Mouse (Mus musculus): ENCODE data around the gene Papolg. TPM values are rescaled to one million over a fixed set of nuclear protein-coding genes. Genes with fewer than 3 reads are reported as not detected.
"Not testable (repeated sequence)": the region's sequence is repeated elsewhere in the genome, so short reads cannot be mapped to it uniquely, and the experiment has no call there.

Gene Papolg
- 19.1 and 21.7 TPM in 2 replicates for polyA plus RNA-seq (2016; fragmentation: Nextera tagmentation; extraction: Ambion mirVana)

GRCm38 (mm10) chr11:23895060-23895426 lies at the start of gene Papolg:
Papolg (minus strand) TSS chr11:23895253.
- Histone ChIP-seq H3K4me3 (peak within 1 kb of the TSS; percentile 99), H3K27me3 (ENCODE audit: poor library complexity, severe bottlenecking) (peaks cover 7% of the 10 kb centered on the region), H3K9me3 (no peaks in the 10 kb centered on the region), H3K36me3 (replicated peaks) (peaks cover 21% of the 10 kb centered on the region), H3K27ac (peak within 1 kb of the TSS; percentile 94), H3K4me1 (peaks cover 15% of the 10 kb centered on the region)
- under 1% methylated on average over 21 of the region's 21 CpGs for WGBS
- DNase-seq (ENCODE audit: extremely low spot score, low spot score) = peak; percentile 91

GRCm38 (mm10) chr11:23928146-23928545 lies 33.1 kb upstream of the Papolg start:
- H3K4me3 ChIP-seq = peak overlapping the region; percentile 27
- 29% methylated on average over 8 of the region's 8 CpGs for WGBS
- H3K36me3 ChIP-seq (replicated peaks); H3K9me3 ChIP-seq; H3K4me1 ChIP-seq; DNase-seq (ENCODE audit: extremely low spot score, low spot score); H3K27me3 ChIP-seq (ENCODE audit: poor library complexity, severe bottlenecking); H3K27ac ChIP-seq: not testable (repeated sequence)

GRCm38 (mm10) chr11:23927643-23928042 lies 32.6 kb upstream of the Papolg start:
- DNase-seq (ENCODE audit: extremely low spot score, low spot score) = no peak

GRCm38 (mm10) chr11:23913824-23914223 lies 18.8 kb upstream of the Papolg start:
- H3K4me1 ChIP-seq; H3K27me3 ChIP-seq (ENCODE audit: poor library complexity, severe bottlenecking); H3K4me3 ChIP-seq; H3K9me3 ChIP-seq; H3K36me3 ChIP-seq (replicated peaks); DNase-seq (ENCODE audit: extremely low spot score, low spot score); H3K27ac ChIP-seq: not testable (repeated sequence)
- WGBS = 88% methylated on average over 2 of the region's 2 CpGs

More at GRCm38 (mm10) chr11:23927643-23928042, 32.6 kb upstream of the Papolg start:
- Histone ChIP-seq H3K4me3 (peak overlapping the region; percentile 27), H3K27me3 (ENCODE audit: poor library complexity, severe bottlenecking) (no peaks in the 10 kb centered on the region), H3K9me3 (no peaks in the 10 kb centered on the region), H3K36me3 (replicated peaks) (no peaks in the 10 kb centered on the region), H3K4me1 (peaks cover 10% of the 10 kb centered on the region; the same call in 1 of the 2 replicates), H3K27ac (no peak overlapping the region)
- 34% methylated on average over 8 of the region's 8 CpGs for WGBS

GRCm38 (mm10) chr11:23903909-23904308 lies 8.9 kb upstream of the Papolg start:
- Histone ChIP-seq H3K36me3 (replicated peaks) (no peaks in the 10 kb centered on the region), H3K27me3 (ENCODE audit: poor library complexity, severe bottlenecking) (no peaks in the 10 kb centered on the region), H3K4me3 (no peak overlapping the region), H3K4me1 (no peaks in the 10 kb centered on the region), H3K27ac (no peak overlapping the region), H3K9me3 (no peaks in the 10 kb centered on the region)
- no peak for DNase-seq (ENCODE audit: extremely low spot score, low spot score)
- 76% methylated on average over 1 of the region's 1 CpGs for WGBS

- DNase-seq (ENCODE audit: extremely low spot score, low spot score) = peak; percentile 38
- peak overlapping the region; percentile 99 for H3K4me3 ChIP-seq
- H3K36me3 ChIP-seq (replicated peaks) = peaks cover 27% of the 10 kb centered on the region
- 2% methylated on average over 48 of the region's 48 CpGs for WGBS
- peaks cover 15% of the 10 kb centered on the region for H3K4me1 ChIP-seq
- H3K27me3 ChIP-seq (ENCODE audit: poor library complexity, severe bottlenecking) = peaks cover 7% of the 10 kb centered on the region
- peak overlapping the region; percentile 94 for H3K27ac ChIP-seq
- no peaks in the 10 kb centered on the region for H3K9me3 ChIP-seq
Measured at GRCm38 (mm10) chr11:23894141-23895059, 653 bp downstream of the Papolg start.

- H3K36me3 ChIP-seq (replicated peaks) = peaks cover 36% of the 10 kb centered on the region
- peaks cover 7% of the 10 kb centered on the region for H3K27me3 ChIP-seq (ENCODE audit: poor library complexity, severe bottlenecking)
- H3K4me1 ChIP-seq = peaks cover 15% of the 10 kb centered on the region
- no peak overlapping the region for H3K27ac ChIP-seq
- H3K4me3 ChIP-seq = peak overlapping the region; percentile 99
- no peak for DNase-seq (ENCODE audit: extremely low spot score, low spot score)
- no peaks in the 10 kb centered on the region for H3K9me3 ChIP-seq
Measured at GRCm38 (mm10) chr11:23893556-23893955, 1.5 kb downstream of the Papolg start.

GRCm38 (mm10) chr11:23864326-23864725 lies 30.7 kb downstream of the Papolg start:
- Histone ChIP-seq H3K4me3 (no peak overlapping the region), H3K4me1 (no peaks in the 10 kb centered on the region), H3K27ac (no peak overlapping the region), H3K27me3 (ENCODE audit: poor library complexity, severe bottlenecking) (no peaks in the 10 kb centered on the region), H3K36me3 (replicated peaks) (peaks cover 97% of the 10 kb centered on the region), H3K9me3 (no peaks in the 10 kb centered on the region)
- WGBS = 86% methylated on average over 2 of the region's 2 CpGs
- no peak for DNase-seq (ENCODE audit: extremely low spot score, low spot score)

- Histone ChIP-seq H3K27ac (no peak overlapping the region), H3K4me3 (no peak overlapping the region), H3K9me3 (no peaks in the 10 kb centered on the region), H3K27me3 (ENCODE audit: poor library complexity, severe bottlenecking) (no peaks in the 10 kb centered on the region), H3K36me3 (replicated peaks) (peaks cover 59% of the 10 kb centered on the region), H3K4me1 (no peaks in the 10 kb centered on the region)
- WGBS = 91% methylated on average over 4 of the region's 4 CpGs
- no peak for DNase-seq (ENCODE audit: extremely low spot score, low spot score)
Measured at GRCm38 (mm10) chr11:23856723-23857112, 38.3 kb downstream of the Papolg start.

GRCm38 (mm10) chr11:23856054-23856722 lies 38.9 kb downstream of the Papolg start:
- H3K36me3 ChIP-seq (replicated peaks) = peaks cover 54% of the 10 kb centered on the region
- no peak for DNase-seq (ENCODE audit: extremely low spot score, low spot score)
- no peak overlapping the region for H3K4me3 ChIP-seq
- H3K27me3 ChIP-seq (ENCODE audit: poor library complexity, severe bottlenecking) = no peaks in the 10 kb centered on the region
- H3K27ac ChIP-seq = no peak overlapping the region
- no peaks in the 10 kb centered on the region for H3K9me3 ChIP-seq
- no peaks in the 10 kb centered on the region for H3K4me1 ChIP-seq
- 89% methylated on average over 7 of the region's 7 CpGs for WGBS

GRCm38 (mm10) chr11:23855182-23855802 lies 39.8 kb downstream of the Papolg start:
- WGBS = 17% methylated on average over 3 of the region's 3 CpGs
- H3K27ac ChIP-seq = no peak overlapping the region
- no peaks in the 10 kb centered on the region for H3K27me3 ChIP-seq (ENCODE audit: poor library complexity, severe bottlenecking)
- H3K4me3 ChIP-seq = no peak overlapping the region
- peaks cover 45% of the 10 kb centered on the region for H3K36me3 ChIP-seq (replicated peaks)
- no peaks in the 10 kb centered on the region for H3K4me1 ChIP-seq
- peak; percentile 44 for DNase-seq (ENCODE audit: extremely low spot score, low spot score)
- H3K9me3 ChIP-seq = no peaks in the 10 kb centered on the region

- no peak for DNase-seq (ENCODE audit: extremely low spot score, low spot score)
- WGBS = 83% methylated on average over 5 of the region's 5 CpGs
- no peaks in the 10 kb centered on the region for H3K4me1 ChIP-seq
- H3K4me3 ChIP-seq = no peak overlapping the region
- H3K27me3 ChIP-seq (ENCODE audit: poor library complexity, severe bottlenecking) = no peaks in the 10 kb centered on the region
- no peaks in the 10 kb centered on the region for H3K9me3 ChIP-seq
- peaks cover 25% of the 10 kb centered on the region for H3K36me3 ChIP-seq (replicated peaks)
- no peak overlapping the region for H3K27ac ChIP-seq
Measured at GRCm38 (mm10) chr11:23853306-23853705, 41.7 kb downstream of the Papolg start.
